Mouse (Mus musculus) liver, adult (tissue): ENCODE results near the gene Calhm4.

Experiments used
- GATA4 ChIP-seq: IDR thresholded peaks from 2 replicates; pipeline ENCODE4 v1.6.1; 2014; ENCODE audit warnings: mild to moderate bottlenecking, low read length; ENCODE audit not compliant: insufficient replicate concordance

Gene Calhm4

GRCm38 (mm10) chr10:34019302-34020075 lies 24.6 kb downstream of the Calhm4 start, which contains the start of gene Rwdd1:
TSS of gene Rwdd1 (minus strand) at chr10:34019624.
- TF ChIP-seq GATA4: peak; percentile 65; the same call in 1 of the 2 replicates

GRCm38 (mm10) chr10:34018746-34019301 lies 25.3 kb downstream of the Calhm4 start:
- no peak for TF ChIP-seq GATA4

GRCm38 (mm10) chr10:34013241-34013640 lies 30.9 kb downstream of the Calhm4 start:
- TF ChIP-seq GATA4: no peak

GRCm38 (mm10) chr10:34012581-34012980 lies 31.5 kb downstream of the Calhm4 start:
- TF ChIP-seq GATA4: no peak

- no peak for TF ChIP-seq GATA4
Observed at GRCm38 (mm10) chr10:33998397-33998796, 45.7 kb downstream of the Calhm4 start.
